Mouse (Mus musculus) heart, postnatal 0 days (tissue): ENCODE data around the gene Nlgn1. TPM values are rescaled to one million over a fixed set of nuclear protein-coding genes. Genes with fewer than 3 reads are reported as not detected.

ENCODE experiments used
- ATAC-seq: fragments of 200-750 bp; cut with Nextera tagmentation; 2 replicates; pipeline ENCODE4 v1.8.0; 2017; ENCODE audit warnings: low read depth, moderate number of reproducible peaks, moderate library complexity; ENCODE audit not compliant: insufficient read depth
- DNase-seq: peaks from one replicate; pipeline ENCODE4 v3.0.0-alpha.2; 2016; ENCODE audit warnings: low spot score
- H3K27ac ChIP-seq: fragments of 300-500 bp; sonication (generic); 2 replicates; pipeline ENCODE4 v1.5.1; 2014; ENCODE audit warnings: low read depth, mild to moderate bottlenecking
- H3K27me3 ChIP-seq: fragments of 300-500 bp; sonication (generic); 2 replicates; pipeline ENCODE4 v1.6.1; 2014; ENCODE audit warnings: low read length, mixed read lengths; ENCODE audit not compliant: control insufficient read depth, insufficient read depth
- H3K36me3 ChIP-seq: fragments of 300-500 bp; sonication (generic); replicated peaks from 2 replicates; pipeline ENCODE4 v1.6.1; 2014; ENCODE audit warnings: low read length, mixed read lengths; ENCODE audit not compliant: control insufficient read depth, insufficient read depth
- H3K4me1 ChIP-seq: fragments of 300-500 bp; sonication (generic); 2 replicates; pipeline ENCODE4 v1.6.1; 2014; ENCODE audit warnings: antibody characterized with exemption; ENCODE audit not compliant: control insufficient read depth, insufficient read depth
- H3K4me2 ChIP-seq: fragments of 300-500 bp; sonication (generic); 2 replicates; pipeline ENCODE4 v1.6.1; 2014; ENCODE audit warnings: low read depth, mild to moderate bottlenecking, low read length, moderate library complexity
- H3K4me3 ChIP-seq: fragments of 300-500 bp; sonication (generic); 2 replicates; pipeline ENCODE4 v1.5.1; 2014; ENCODE audit warnings: low read depth, low read length
- H3K9ac ChIP-seq: fragments of 300-500 bp; sonication (generic); replicated peaks from 2 replicates; pipeline ENCODE4 v1.6.1; 2014; ENCODE audit warnings: low read depth, low read length, mixed read lengths
- H3K9me3 ChIP-seq: fragments of 300-500 bp; sonication (generic); replicated peaks from 2 replicates; pipeline ENCODE4 v1.6.1; 2016; ENCODE audit warnings: low read length; ENCODE audit not compliant: control insufficient read depth
- CTCF ChIP-seq: IDR thresholded peaks from 2 replicates; pipeline ENCODE4 v1.5.1; 2016; ENCODE audit warnings: antibody characterized with exemption, control low read depth, low read depth
- EP300 ChIP-seq: IDR thresholded peaks from 2 replicates; pipeline ENCODE4 v1.6.1; 2016; ENCODE audit warnings: antibody characterized with exemption, low read depth
- WGBS: fragments of 180-500 bp; shearing (Covaris S2); extraction: QIAGEN DNeasy Blood & Tissue Kit; methylation state at CpG from one replicate; pipeline ENCODE4 v1.1.7; 2014; 5-methylcytosine and 5-hydroxymethylcytosine counted together
- polyA plus RNA-seq: library from polyadenylated mRNA; unstranded; fragments of >200 nt; fragmentation: Nextera tagmentation; extraction: Ambion mirVana; gene quantifications from 2 replicates; pipeline ENCODE4 v1.2.1, GENCODE M21; 2015
- total RNA-seq: library from RNA; depleted of rRNA; stranded (reverse); fragments of >200 nt; gene quantifications from 2 replicates; pipeline ENCODE4 v1.2.3, GENCODE M21; 2014; ENCODE audit warnings: low replicate concordance

Nlgn1 gene
- total and polyA plus RNA-seq, 2 experiments from 2014 or later, result 0.08 TPM

GRCm38 (mm10) chr3:26228827-26229226 lies 103.4 kb downstream of the Nlgn1 start:
- 38% methylated on average over 6 of the region's 6 CpGs for WGBS
- DNase-seq (no peak), ATAC-seq (no peak)
- Histone ChIP-seq H3K27me3 (no peaks in the 10 kb centered on the region), H3K27ac (no peak overlapping the region), H3K9ac (no peak overlapping the region), H3K36me3 (no peaks in the 10 kb centered on the region), H3K4me1 (no peaks in the 10 kb centered on the region), H3K4me3 (no peak overlapping the region), H3K4me2 (no peak overlapping the region), H3K9me3 (no peaks in the 10 kb centered on the region)
- no peak for TF ChIP-seq EP300
- no peak for TF ChIP-seq CTCF

DNA sequence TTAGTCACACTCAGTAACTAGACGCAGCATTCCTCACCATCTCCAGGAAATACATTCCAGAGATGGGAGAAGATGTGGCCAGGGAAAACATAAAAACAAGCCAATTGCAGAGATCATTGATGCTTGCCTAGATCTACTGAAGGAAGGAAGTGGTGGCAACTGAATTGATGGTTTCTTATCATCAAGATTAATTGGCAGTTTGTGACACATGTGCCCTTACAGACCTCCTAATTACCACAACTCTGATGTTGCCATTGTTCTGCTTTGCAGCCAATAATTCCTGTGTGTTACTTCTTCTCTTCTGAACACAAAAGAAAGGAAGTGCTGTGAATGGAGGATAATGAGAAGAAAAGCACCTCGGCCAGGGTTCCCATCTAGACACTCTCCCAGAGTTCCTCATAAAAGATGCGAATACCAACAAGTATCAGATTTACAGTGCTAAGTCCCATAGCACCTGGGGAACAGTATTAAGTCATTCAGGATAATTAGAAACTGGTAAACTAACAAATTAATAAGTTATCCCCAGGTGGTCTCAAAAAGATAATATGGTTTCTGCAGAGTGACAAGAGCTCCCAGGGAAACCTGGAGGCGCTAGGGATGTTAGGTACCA lies 104.0 kb downstream of the Nlgn1 start:
- Histone ChIP-seq H3K27me3 (no peaks in the 10 kb centered on the region), H3K9me3 (no peaks in the 10 kb centered on the region), H3K4me2 (no peak overlapping the region), H3K9ac (no peak overlapping the region), H3K27ac (no peak overlapping the region), H3K4me3 (no peak overlapping the region), H3K4me1 (no peaks in the 10 kb centered on the region), H3K36me3 (no peaks in the 10 kb centered on the region)
- TF ChIP-seq EP300 (no peak), CTCF (no peak)
- 50% methylated on average over 4 of the region's 4 CpGs for WGBS
- ATAC-seq, result no peak
- no peak for DNase-seq

GRCm38 (mm10) chr3:26223500-26223899 lies 108.8 kb downstream of the Nlgn1 start:
- TF ChIP-seq EP300 (no peak), CTCF (no peak)
- no peaks in the 10 kb centered on the region for H3K4me1 ChIP-seq
- H3K27ac ChIP-seq, result no peak overlapping the region
- H3K9me3 ChIP-seq, result no peaks in the 10 kb centered on the region
- H3K4me2 ChIP-seq, result no peak overlapping the region
- no peak for DNase-seq
- H3K27me3 ChIP-seq, result no peaks in the 10 kb centered on the region
- no peak overlapping the region for H3K9ac ChIP-seq
- WGBS, result 40% methylated on average over 3 of the region's 3 CpGs
- no peak for ATAC-seq
- H3K4me3 ChIP-seq, result no peak overlapping the region
- H3K36me3 ChIP-seq, result no peaks in the 10 kb centered on the region

DNA sequence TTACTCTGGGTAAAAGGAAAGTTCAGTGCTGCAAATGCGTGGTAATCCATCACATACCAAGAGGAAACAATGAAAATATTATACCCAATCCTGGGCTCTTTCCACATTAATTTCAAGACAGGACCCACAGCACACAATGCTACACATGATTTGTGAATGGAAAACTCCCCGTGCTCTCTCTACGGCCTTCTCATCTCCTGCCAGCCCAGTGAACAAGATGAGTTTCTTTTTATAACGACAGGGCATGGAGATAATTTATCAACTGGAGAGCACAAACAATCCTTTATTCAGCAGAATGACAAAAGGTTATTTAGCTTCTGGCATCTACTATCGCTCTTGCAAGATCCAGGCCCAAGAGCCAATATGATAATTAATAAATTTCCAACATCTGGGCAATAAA lies 116.0 kb downstream of the Nlgn1 start:
- H3K9ac ChIP-seq, result no peak overlapping the region
- H3K4me3 ChIP-seq, result no peak overlapping the region
- H3K4me2 ChIP-seq, result no peak overlapping the region
- H3K4me1 ChIP-seq, result no peaks in the 10 kb centered on the region
- TF ChIP-seq CTCF (no peak), EP300 (no peak)
- H3K27ac ChIP-seq, result no peak overlapping the region
- no peaks in the 10 kb centered on the region for H3K9me3 ChIP-seq
- H3K27me3 ChIP-seq, result no peaks in the 10 kb centered on the region
- ATAC-seq, result no peak
- no peak for DNase-seq
- 47% methylated on average over 5 of the region's 5 CpGs for WGBS
- no peaks in the 10 kb centered on the region for H3K36me3 ChIP-seq

GRCm38 (mm10) chr3:26202702-26203101 lies 129.6 kb downstream of the Nlgn1 start:
- ATAC-seq, result no peak
- WGBS, result 70% methylated on average over 3 of the region's 3 CpGs

GRCm38 (mm10) chr3:26201410-26201809 lies 130.8 kb downstream of the Nlgn1 start:
- Histone ChIP-seq H3K27ac (no peak overlapping the region), H3K27me3 (no peaks in the 10 kb centered on the region), H3K9me3 (no peaks in the 10 kb centered on the region), H3K4me1 (no peaks in the 10 kb centered on the region), H3K4me2 (no peak overlapping the region), H3K9ac (no peak overlapping the region), H3K4me3 (no peak overlapping the region), H3K36me3 (no peaks in the 10 kb centered on the region)
- TF ChIP-seq EP300 (no peak), CTCF (no peak)
- DNase-seq (no peak), ATAC-seq (no peak)
- 35% methylated on average over 1 of the region's 1 CpGs for WGBS

More at GRCm38 (mm10) chr3:26202702-26203101, 129.6 kb downstream of the Nlgn1 start:
- no peak for TF ChIP-seq EP300
- no peak for TF ChIP-seq CTCF
- H3K9me3 ChIP-seq, result no peaks in the 10 kb centered on the region
- no peak for DNase-seq
- no peaks in the 10 kb centered on the region for H3K4me1 ChIP-seq
- no peak overlapping the region for H3K4me3 ChIP-seq
- no peak overlapping the region for H3K4me2 ChIP-seq
- H3K9ac ChIP-seq, result no peak overlapping the region
- H3K27ac ChIP-seq, result no peak overlapping the region
- H3K27me3 ChIP-seq, result no peaks in the 10 kb centered on the region
- no peaks in the 10 kb centered on the region for H3K36me3 ChIP-seq
